Mouse (Mus musculus): Measurements from ENCODE around the gene Rrp9. TPM values are rescaled to one million over a fixed set of nuclear protein-coding genes. Genes with fewer than 3 reads are reported as not detected.

The Rrp9 gene
- polyA plus RNA-seq, 1 experiment from 2014 or later: 45.6 TPM

DNA sequence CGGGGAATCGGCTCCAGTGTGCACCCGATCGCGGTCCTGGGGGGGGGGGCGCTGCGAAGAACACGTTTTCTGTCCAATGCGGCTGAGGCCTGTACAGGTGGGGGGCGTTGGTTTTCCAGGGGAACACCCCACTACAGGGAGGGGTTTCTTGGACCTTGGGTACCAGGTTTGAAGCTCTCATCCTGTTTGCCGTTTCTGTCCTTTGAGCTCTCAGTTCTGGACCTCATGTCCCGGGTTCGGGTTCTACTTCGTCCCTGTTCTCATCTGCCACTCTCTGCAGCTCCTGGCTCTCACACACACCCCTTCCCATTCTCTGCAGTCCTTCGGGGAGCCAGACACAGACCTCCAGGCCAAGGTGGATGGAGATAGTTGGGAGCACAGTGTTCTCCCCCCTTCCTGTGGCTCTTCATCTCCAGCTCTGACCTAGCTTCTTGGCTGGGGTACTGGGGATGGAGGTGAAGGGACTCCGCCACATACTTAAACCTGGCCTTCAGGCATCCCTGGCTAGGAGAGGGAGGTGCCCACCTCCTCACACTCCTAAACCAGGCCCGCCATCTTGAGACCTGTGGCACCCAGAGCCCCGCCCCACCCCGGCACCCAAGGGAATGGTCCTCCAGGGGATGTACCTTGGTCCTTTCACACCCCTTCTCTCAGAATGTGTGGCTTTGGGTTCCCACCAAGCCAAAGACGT lies 21.5 kb upstream of the Rrp9 start:
- Histone ChIP-seq H3K4me1 (ENCODE audit: control insufficient read depth, insufficient read depth, low read length) (peaks cover 38% of the 10 kb centered on the region), H3K9ac (ENCODE audit: low read length) (peak overlapping the region; percentile 79), H3K4me3 (ENCODE audit: low read depth, low read length) (peak overlapping the region; percentile 70), H3K4me2 (ENCODE audit: low read length) (peak overlapping the region; percentile 99), H3K27me3 (replicated peaks; ENCODE audit: control insufficient read depth, insufficient read depth, low read length) (no peaks in the 10 kb centered on the region), H3K36me3 (ENCODE audit: control insufficient read depth, insufficient read depth, low read length) (no peaks in the 10 kb centered on the region), H3K27ac (ENCODE audit: low read depth, low read length) (peak overlapping the region; percentile 92), H3K9me3 (replicated peaks; ENCODE audit: control insufficient read depth, low read length) (no peaks in the 10 kb centered on the region)
- ATAC-seq (peak; percentile 21), DNase-seq (ENCODE audit: low spot score) (peak; percentile 48)
- under 1% methylated on average over 15 of the region's 20 CpGs for WGBS

DNA sequence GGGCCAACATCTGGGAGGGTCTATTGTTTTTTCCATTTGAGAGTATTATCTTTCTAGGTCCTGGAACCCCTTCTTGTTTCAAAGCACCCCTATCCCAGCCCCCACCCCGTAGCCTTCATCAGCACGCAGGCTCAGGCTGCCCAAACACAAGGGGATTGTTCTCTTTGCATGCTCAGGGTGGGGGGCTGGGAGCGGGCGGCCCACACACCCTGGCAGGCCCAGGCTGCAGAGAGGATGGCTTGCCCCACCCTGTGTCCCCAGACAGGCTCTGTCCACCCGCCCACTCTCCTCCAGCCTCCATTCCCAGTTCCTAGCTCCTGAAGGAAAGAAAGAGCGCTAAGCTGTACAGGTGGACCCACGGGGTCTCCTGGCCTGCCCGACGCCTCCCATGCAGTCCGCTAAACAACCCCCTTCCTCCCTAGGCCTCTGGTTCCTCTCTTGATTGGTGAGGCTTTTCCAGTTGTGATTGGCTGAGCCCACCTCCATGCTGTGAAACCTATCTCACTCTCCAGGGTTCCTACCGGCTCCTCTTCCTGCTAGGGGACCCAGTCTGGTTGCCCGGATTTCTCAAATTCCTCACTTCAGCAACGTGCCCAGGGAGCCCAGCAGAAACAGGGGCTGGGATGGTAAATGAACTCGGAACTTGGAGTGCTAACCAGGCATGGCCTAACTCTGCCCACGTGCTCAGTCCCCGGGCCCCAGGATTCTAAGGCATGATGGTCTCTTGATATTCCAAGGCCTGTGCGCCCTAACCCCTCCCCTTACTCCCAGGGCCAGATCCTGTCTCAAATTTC lies 20.7 kb upstream of the Rrp9 start:
- Histone ChIP-seq H3K9ac (ENCODE audit: low read length) (peak overlapping the region; percentile 79), H3K4me3 (ENCODE audit: low read depth, low read length) (peak overlapping the region; percentile 70), H3K36me3 (ENCODE audit: control insufficient read depth, insufficient read depth, low read length) (peaks cover 5% of the 10 kb centered on the region; the same call in 1 of the 2 replicates), H3K9me3 (replicated peaks; ENCODE audit: control insufficient read depth, low read length) (no peaks in the 10 kb centered on the region), H3K27me3 (replicated peaks; ENCODE audit: control insufficient read depth, insufficient read depth, low read length) (no peaks in the 10 kb centered on the region), H3K4me1 (ENCODE audit: control insufficient read depth, insufficient read depth, low read length) (peaks cover 38% of the 10 kb centered on the region), H3K4me2 (ENCODE audit: low read length) (peak overlapping the region; percentile 99), H3K27ac (ENCODE audit: low read depth, low read length) (peak overlapping the region; percentile 92)
- ATAC-seq: peak; percentile 27; the same call in 1 of the 2 replicates
- WGBS: under 1% methylated on average over 17 of the region's 17 CpGs
- DNase-seq (ENCODE audit: low spot score): peak; percentile 70

DNA sequence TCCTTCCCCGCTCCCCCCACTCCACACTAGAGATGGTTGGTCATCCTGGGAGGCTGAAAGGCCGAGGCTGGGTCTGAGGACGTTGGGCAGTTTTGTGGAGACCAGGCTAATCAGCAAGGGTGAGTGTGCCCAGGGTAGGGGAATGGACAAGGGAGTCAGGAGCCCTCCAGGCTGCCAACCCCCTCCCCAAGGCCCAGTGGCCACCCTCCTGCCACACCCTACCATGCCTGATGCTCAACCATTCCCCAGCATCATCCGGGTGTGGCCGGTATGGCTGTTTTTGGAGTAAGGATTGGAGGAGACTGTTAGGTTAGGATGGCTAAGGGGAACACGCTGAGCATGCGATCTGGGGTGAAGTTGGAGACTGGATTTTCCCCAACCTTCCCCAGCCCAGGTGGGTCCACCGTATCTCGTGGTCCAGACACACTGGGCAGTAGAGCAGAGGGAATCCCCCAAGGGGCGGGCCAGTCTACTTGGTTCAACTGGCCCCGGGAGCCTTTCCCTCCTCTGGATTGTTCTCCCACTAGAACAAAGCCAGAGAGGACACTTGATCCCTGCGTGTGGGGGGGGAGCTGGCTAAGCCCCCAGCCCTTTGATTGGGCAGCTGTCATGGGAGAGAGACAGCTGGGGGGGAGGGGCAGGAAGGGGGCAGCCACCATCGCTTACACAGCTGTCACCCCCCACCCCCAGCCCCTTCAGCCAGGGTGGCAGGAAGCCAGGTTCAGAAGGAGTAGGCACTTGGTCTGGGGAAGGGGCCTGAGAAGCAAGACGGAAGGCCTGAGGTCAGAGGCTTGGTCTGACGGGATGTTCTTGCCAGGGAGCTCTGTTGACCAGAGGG lies 19.2 kb upstream of the Rrp9 start:
- Histone ChIP-seq H3K9me3 (replicated peaks; ENCODE audit: control insufficient read depth, low read length) (no peaks in the 10 kb centered on the region), H3K4me1 (ENCODE audit: control insufficient read depth, insufficient read depth, low read length) (peaks cover 38% of the 10 kb centered on the region), H3K4me2 (ENCODE audit: low read length) (peak overlapping the region; percentile 99), H3K27me3 (replicated peaks; ENCODE audit: control insufficient read depth, insufficient read depth, low read length) (no peaks in the 10 kb centered on the region), H3K36me3 (ENCODE audit: control insufficient read depth, insufficient read depth, low read length) (peaks cover 19% of the 10 kb centered on the region), H3K9ac (ENCODE audit: low read length) (peak overlapping the region; percentile 79), H3K27ac (ENCODE audit: low read depth, low read length) (peak overlapping the region; percentile 74), H3K4me3 (ENCODE audit: low read depth, low read length) (peak overlapping the region; percentile 70)
- ATAC-seq: no peak
- WGBS: 27% methylated on average over 15 of the region's 15 CpGs
- DNase-seq (ENCODE audit: low spot score): peak; percentile 67

DNA sequence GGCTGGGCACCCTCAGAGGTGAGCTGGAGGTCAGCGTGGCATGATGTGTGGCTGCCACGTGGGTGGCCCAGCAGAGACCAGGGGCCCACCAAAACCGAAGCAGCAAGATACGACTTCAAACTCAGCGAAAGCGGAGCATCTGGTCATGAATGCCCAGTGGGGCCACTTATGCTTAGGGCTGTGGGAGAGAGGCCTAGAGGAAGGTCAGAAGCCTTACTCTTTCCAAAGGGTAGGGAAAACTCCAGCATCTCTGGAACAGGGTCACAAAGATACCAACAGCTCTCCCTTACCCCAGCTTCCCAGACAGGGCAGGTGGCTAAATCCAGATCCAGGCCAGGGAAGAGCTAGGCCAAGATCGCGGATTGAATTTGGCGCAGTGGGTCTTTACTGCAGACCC lies 18.6 kb upstream of the Rrp9 start:
- Histone ChIP-seq H3K27me3 (replicated peaks; ENCODE audit: control insufficient read depth, insufficient read depth, low read length) (no peaks in the 10 kb centered on the region), H3K4me2 (ENCODE audit: low read length) (peak overlapping the region; percentile 99), H3K9me3 (replicated peaks; ENCODE audit: control insufficient read depth, low read length) (no peaks in the 10 kb centered on the region), H3K9ac (ENCODE audit: low read length) (peak overlapping the region; percentile 79), H3K4me1 (ENCODE audit: control insufficient read depth, insufficient read depth, low read length) (peaks cover 38% of the 10 kb centered on the region), H3K36me3 (ENCODE audit: control insufficient read depth, insufficient read depth, low read length) (peaks cover 26% of the 10 kb centered on the region), H3K4me3 (ENCODE audit: low read depth, low read length) (peak overlapping the region; percentile 70), H3K27ac (ENCODE audit: low read depth, low read length) (peak overlapping the region; percentile 53; the same call in 1 of the 2 replicates)
- DNase-seq (ENCODE audit: low spot score): no peak
- ATAC-seq: no peak
- 45% methylated on average over 9 of the region's 9 CpGs for WGBS

DNA sequence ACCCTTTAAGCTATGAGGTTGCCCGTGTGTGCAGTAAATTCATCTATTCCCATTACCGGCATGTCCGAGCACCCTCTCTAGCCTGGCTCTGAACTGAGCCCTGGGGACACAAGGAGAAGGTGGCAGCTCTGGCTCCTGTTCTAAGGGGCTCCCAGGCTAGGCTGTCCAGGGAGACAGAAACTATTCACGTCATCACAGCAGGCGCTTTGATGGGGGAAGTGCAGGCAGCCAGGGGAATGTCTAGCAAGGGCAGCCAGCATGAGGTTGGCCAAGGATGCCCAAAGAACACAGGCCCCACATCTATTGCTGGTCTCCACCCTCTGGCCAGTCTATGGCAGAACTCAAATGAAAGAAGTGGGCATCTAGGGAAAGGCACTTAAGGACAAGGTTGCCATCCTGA lies 17.8 kb upstream of the Rrp9 start:
- peak overlapping the region; percentile 99 for H3K4me2 ChIP-seq (ENCODE audit: low read length)

DNA sequence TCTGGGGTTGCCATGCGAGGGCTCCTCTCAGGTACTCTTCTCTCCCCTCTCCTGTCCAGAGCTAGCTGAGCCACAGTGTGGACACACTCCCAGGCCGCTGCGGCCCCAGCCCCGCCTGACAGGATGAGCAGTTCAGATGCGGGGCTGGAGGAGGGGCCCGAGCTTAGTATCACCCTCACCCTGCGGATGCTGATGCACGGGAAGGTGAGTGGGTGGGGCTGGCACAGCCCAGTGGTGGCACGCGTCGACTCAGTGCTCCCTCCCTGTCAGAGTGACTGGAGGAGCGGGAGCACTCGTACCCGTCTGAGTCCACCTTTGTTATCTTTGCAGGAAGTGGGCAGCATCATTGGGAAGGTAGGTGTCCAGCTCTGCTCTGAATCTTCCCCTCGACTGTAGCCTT lies 15.8 kb upstream of the Rrp9 start:
- H3K27me3 ChIP-seq (replicated peaks; ENCODE audit: control insufficient read depth, insufficient read depth, low read length): no peaks in the 10 kb centered on the region
- H3K36me3 ChIP-seq (ENCODE audit: control insufficient read depth, insufficient read depth, low read length): peaks cover 48% of the 10 kb centered on the region
- peak overlapping the region; percentile 2; the same call in 1 of the 2 replicates for H3K9ac ChIP-seq (ENCODE audit: low read length)
- WGBS: 82% methylated on average over 15 of the region's 15 CpGs
- ATAC-seq: no peak
- DNase-seq (ENCODE audit: low spot score): no peak
- H3K9me3 ChIP-seq (replicated peaks; ENCODE audit: control insufficient read depth, low read length): no peaks in the 10 kb centered on the region
- no peak overlapping the region for H3K27ac ChIP-seq (ENCODE audit: low read depth, low read length)
- no peak overlapping the region for H3K4me3 ChIP-seq (ENCODE audit: low read depth, low read length)
- no peak overlapping the region for H3K4me2 ChIP-seq (ENCODE audit: low read length)
- peaks cover 37% of the 10 kb centered on the region for H3K4me1 ChIP-seq (ENCODE audit: control insufficient read depth, insufficient read depth, low read length)

More for the DNA sequence above, 17.8 kb upstream of the Rrp9 start:
- DNase-seq (ENCODE audit: low spot score) (no peak), ATAC-seq (no peak)
- Histone ChIP-seq H3K9me3 (replicated peaks; ENCODE audit: control insufficient read depth, low read length) (no peaks in the 10 kb centered on the region), H3K27me3 (replicated peaks; ENCODE audit: control insufficient read depth, insufficient read depth, low read length) (no peaks in the 10 kb centered on the region), H3K27ac (ENCODE audit: low read depth, low read length) (no peak overlapping the region), H3K4me1 (ENCODE audit: control insufficient read depth, insufficient read depth, low read length) (peaks cover 34% of the 10 kb centered on the region), H3K9ac (ENCODE audit: low read length) (peak overlapping the region; percentile 79; the same call in 1 of the 2 replicates), H3K4me3 (ENCODE audit: low read depth, low read length) (no peak overlapping the region), H3K36me3 (ENCODE audit: control insufficient read depth, insufficient read depth, low read length) (peaks cover 32% of the 10 kb centered on the region)
- WGBS: 54% methylated on average over 5 of the region's 5 CpGs

DNA sequence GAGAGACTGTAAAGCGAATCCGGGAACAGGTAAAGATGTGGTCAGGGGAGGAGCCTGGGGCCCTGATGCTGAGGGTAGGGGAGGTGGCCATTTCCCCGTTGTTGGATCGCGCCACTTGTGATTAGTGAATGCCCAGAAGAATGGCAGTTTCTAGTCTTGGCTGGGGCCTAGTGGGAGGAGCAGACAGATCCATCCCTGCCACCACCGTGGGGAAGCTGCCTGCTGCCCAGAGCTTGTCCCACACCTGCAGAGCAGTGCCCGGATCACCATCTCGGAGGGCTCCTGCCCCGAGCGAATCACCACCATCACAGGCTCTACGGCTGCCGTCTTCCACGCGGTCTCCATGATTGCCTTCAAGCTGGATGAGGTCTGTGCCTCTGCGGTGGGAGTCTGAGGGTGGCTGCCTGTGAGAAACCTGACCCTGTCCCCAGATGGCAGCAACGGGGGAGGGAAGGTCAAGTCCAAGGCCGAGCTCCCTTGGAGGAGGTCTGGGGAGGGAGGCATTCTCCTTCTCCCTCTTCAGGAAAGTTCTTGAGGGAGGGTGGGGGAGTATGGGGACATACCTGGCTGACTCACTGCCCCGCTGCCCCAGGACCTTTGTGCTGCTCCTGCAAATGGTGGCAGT lies 15.2 kb upstream of the Rrp9 start:
- Histone ChIP-seq H3K36me3 (ENCODE audit: control insufficient read depth, insufficient read depth, low read length) (peaks cover 48% of the 10 kb centered on the region), H3K9ac (ENCODE audit: low read length) (no peak overlapping the region; the same call in 1 of the 2 replicates), H3K4me1 (ENCODE audit: control insufficient read depth, insufficient read depth, low read length) (peaks cover 37% of the 10 kb centered on the region), H3K4me2 (ENCODE audit: low read length) (no peak overlapping the region), H3K27ac (ENCODE audit: low read depth, low read length) (no peak overlapping the region), H3K4me3 (ENCODE audit: low read depth, low read length) (no peak overlapping the region), H3K27me3 (replicated peaks; ENCODE audit: control insufficient read depth, insufficient read depth, low read length) (no peaks in the 10 kb centered on the region), H3K9me3 (replicated peaks; ENCODE audit: control insufficient read depth, low read length) (no peaks in the 10 kb centered on the region)
- ATAC-seq: no peak
- DNase-seq (ENCODE audit: low spot score): no peak
- 82% methylated on average over 18 of the region's 18 CpGs for WGBS

DNA sequence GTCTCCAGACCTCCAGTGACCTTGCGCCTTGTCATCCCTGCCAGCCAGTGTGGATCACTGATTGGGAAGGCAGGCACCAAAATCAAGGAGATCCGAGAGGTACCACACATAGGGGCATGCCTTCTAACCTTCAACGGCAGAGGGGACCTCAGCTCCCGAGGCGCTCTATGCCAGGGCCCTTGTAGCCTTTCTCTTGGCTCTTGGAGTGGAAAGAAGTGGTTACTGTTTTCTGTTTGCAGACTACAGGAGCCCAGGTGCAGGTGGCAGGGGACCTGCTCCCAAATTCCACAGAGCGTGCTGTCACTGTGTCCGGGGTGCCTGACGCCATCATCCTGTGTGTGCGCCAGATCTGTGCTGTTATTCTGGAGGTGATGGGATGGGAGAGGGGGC lies 14.7 kb upstream of the Rrp9 start:
- 91% methylated on average over 9 of the region's 9 CpGs for WGBS
- DNase-seq (ENCODE audit: low spot score) (no peak), ATAC-seq (no peak)
- Histone ChIP-seq H3K4me3 (ENCODE audit: low read depth, low read length) (no peak overlapping the region), H3K27ac (ENCODE audit: low read depth, low read length) (no peak overlapping the region), H3K9ac (ENCODE audit: low read length) (no peak overlapping the region), H3K9me3 (replicated peaks; ENCODE audit: control insufficient read depth, low read length) (no peaks in the 10 kb centered on the region), H3K36me3 (ENCODE audit: control insufficient read depth, insufficient read depth, low read length) (peaks cover 48% of the 10 kb centered on the region), H3K27me3 (replicated peaks; ENCODE audit: control insufficient read depth, insufficient read depth, low read length) (no peaks in the 10 kb centered on the region), H3K4me2 (ENCODE audit: low read length) (no peak overlapping the region), H3K4me1 (ENCODE audit: control insufficient read depth, insufficient read depth, low read length) (peaks cover 36% of the 10 kb centered on the region)
